Mouse (Mus musculus): ENCODE measurements around the gene Rars2.

DNA sequence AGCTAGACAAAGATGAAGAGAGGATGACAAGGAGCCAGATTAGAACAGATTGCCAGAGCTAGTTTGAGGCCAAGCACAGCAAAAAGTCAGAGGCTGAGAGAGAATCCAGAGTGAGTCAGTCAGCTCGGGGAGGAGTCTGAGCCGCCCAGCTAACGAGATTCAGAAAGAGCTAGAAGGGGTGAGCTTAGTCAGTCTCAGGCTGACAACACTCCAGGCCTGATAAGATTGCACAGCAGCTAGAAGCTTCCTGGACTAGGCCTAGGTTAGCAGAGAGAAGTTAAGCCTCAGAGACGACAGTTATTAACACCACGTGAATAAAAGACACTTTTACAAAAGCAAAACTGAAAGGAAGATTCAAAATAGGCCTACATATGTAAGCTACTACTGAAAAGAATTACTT, 53.2 kb downstream of the Rars2 start:
- TF ChIP-seq CTCF (IDR thresholded peaks at IDR 0.05; ENCODE audit: low read depth) (no peak), EP300 (IDR thresholded peaks at IDR 0.05; ENCODE audit: low read depth) (no peak)
